Mouse (Mus musculus) stomach, postnatal 0 days (tissue): ENCODE results near the gene Hectd4. TPM values are rescaled to one million over a fixed set of nuclear protein-coding genes. Genes with fewer than 3 reads are reported as not detected.

ENCODE experiments used
- ATAC-seq: fragments of 200-750 bp; cut with Nextera tagmentation; 2 replicates; pipeline ENCODE4 v1.8.0; 2017; ENCODE audit not compliant: low FRiP score, low TSS enrichment
- DNase-seq: peaks from one replicate; pipeline ENCODE4 v3.0.0-alpha.2; 2016; ENCODE audit warnings: low spot score
- H3K27ac ChIP-seq: fragments of 300-500 bp; sonication (generic); replicated peaks from 2 replicates; pipeline ENCODE4 v1.5.1; 2014; ENCODE audit warnings: mild to moderate bottlenecking, control low read depth
- H3K27me3 ChIP-seq: fragments of 300-500 bp; sonication (generic); 2 replicates; pipeline ENCODE4 v1.6.1; 2014; ENCODE audit warnings: low read length; ENCODE audit not compliant: control insufficient read depth, insufficient read depth
- H3K36me3 ChIP-seq: fragments of 300-500 bp; sonication (generic); 2 replicates; pipeline ENCODE4 v1.6.1; 2014; ENCODE audit warnings: low read length, mixed read lengths; ENCODE audit not compliant: control insufficient read depth, insufficient read depth
- H3K4me1 ChIP-seq: fragments of 300-500 bp; sonication (generic); replicated peaks from 2 replicates; pipeline ENCODE4 v1.6.1; 2014; ENCODE audit warnings: antibody characterized with exemption; ENCODE audit not compliant: control insufficient read depth, insufficient read depth
- H3K4me2 ChIP-seq: fragments of 300-500 bp; sonication (generic); replicated peaks from 2 replicates; pipeline ENCODE4 v1.6.1; 2014; ENCODE audit warnings: low read depth, mild to moderate bottlenecking, control low read depth, moderate library complexity
- H3K4me3 ChIP-seq: fragments of 300-500 bp; sonication (generic); 2 replicates; pipeline ENCODE4 v1.5.1; 2014; ENCODE audit warnings: low read depth, low read length, control low read depth
- H3K9ac ChIP-seq: fragments of 300-500 bp; sonication (generic); 2 replicates; pipeline ENCODE4 v1.6.1; 2014; ENCODE audit warnings: mild to moderate bottlenecking, low read length, control low read depth, mixed read lengths
- H3K9me3 ChIP-seq: fragments of 300-500 bp; sonication (generic); 2 replicates; pipeline ENCODE4 v1.6.1; 2016; ENCODE audit warnings: low read length; ENCODE audit not compliant: control insufficient read depth
- CTCF ChIP-seq: IDR thresholded peaks from 2 replicates; pipeline ENCODE4 v1.5.1; 2016; ENCODE audit warnings: antibody characterized with exemption, low read depth, mild to moderate bottlenecking, moderate library complexity
- EP300 ChIP-seq: optimal IDR thresholded peaks from 2 replicates; pipeline ENCODE3; 2016; ENCODE audit warnings: antibody characterized with exemption
- WGBS: fragments of 180-500 bp; shearing (Covaris S2); extraction: QIAGEN DNeasy Blood & Tissue Kit; methylation state at CpG from one replicate; pipeline ENCODE4 v1.1.7; 2014; 5-methylcytosine and 5-hydroxymethylcytosine counted together
- polyA plus RNA-seq: library from polyadenylated mRNA; unstranded; fragments of >200 nt; fragmentation: Nextera tagmentation; extraction: Ambion mirVana; gene quantifications from 2 replicates; pipeline ENCODE4 v1.2.1, GENCODE M21; 2015

Hectd4 gene
- polyA plus RNA-seq, 1 experiment from 2014 or later, result 1.7 TPM

- no peak overlapping the region for H3K27ac ChIP-seq
Observed at GRCm38 (mm10) chr5:121399540-121399939, 179.5 kb downstream of the Hectd4 start.

GRCm38 (mm10) chr5:121400064-121400463 lies 180.0 kb downstream of the Hectd4 start:
- Histone ChIP-seq H3K27ac (no peak overlapping the region), H3K4me2 (no peak overlapping the region), H3K27me3 (no peaks in the 10 kb centered on the region), H3K4me3 (no peak overlapping the region), H3K9ac (0 out of 2 replicates have a peak overlapping the region, but pooled peaks have one; percentile 35), H3K9me3 (no peaks in the 10 kb centered on the region), H3K36me3 (0 out of 2 replicates have a peak, but pooled peaks cover 3% of the 10 kb centered on the region), H3K4me1 (peaks cover 8% of the 10 kb centered on the region; the same call in 1 of the 2 replicates)
- TF ChIP-seq EP300 (no peak), CTCF (no peak)
- no peak for ATAC-seq
- WGBS, result 52% methylated on average over 5 of the region's 5 CpGs
- DNase-seq, result no peak

More at GRCm38 (mm10) chr5:121399540-121399939, 179.5 kb downstream of the Hectd4 start:
- Histone ChIP-seq H3K27me3 (no peaks in the 10 kb centered on the region), H3K4me1 (peaks cover 8% of the 10 kb centered on the region; the same call in 1 of the 2 replicates), H3K36me3 (0 out of 2 replicates have a peak, but pooled peaks cover 3% of the 10 kb centered on the region), H3K9ac (no peak overlapping the region), H3K9me3 (no peaks in the 10 kb centered on the region), H3K4me3 (no peak overlapping the region), H3K4me2 (0 out of 2 replicates have a peak overlapping the region, but pooled peaks have one; percentile 98)
- 70% methylated on average over 5 of the region's 5 CpGs for WGBS
- DNase-seq (no peak), ATAC-seq (no peak)
- TF ChIP-seq EP300 (no peak), CTCF (no peak)

GRCm38 (mm10) chr5:121400849-121401248 lies 180.8 kb downstream of the Hectd4 start:
- ATAC-seq, result no peak
- Histone ChIP-seq H3K4me2 (no peak overlapping the region), H3K9ac (no peak overlapping the region)

GRCm38 (mm10) chr5:121407856-121408255 lies 187.8 kb downstream of the Hectd4 start:
- H3K4me3 ChIP-seq, result no peak overlapping the region
- H3K9me3 ChIP-seq, result no peaks in the 10 kb centered on the region
- H3K9ac ChIP-seq, result no peak overlapping the region
- H3K27me3 ChIP-seq, result no peaks in the 10 kb centered on the region
- H3K4me2 ChIP-seq, result no peak overlapping the region
- H3K36me3 ChIP-seq, result peaks cover 7% of the 10 kb centered on the region
- DNase-seq (no peak), ATAC-seq (no peak)
- no peak overlapping the region for H3K27ac ChIP-seq
- no peaks in the 10 kb centered on the region for H3K4me1 ChIP-seq
- WGBS, result 78% methylated on average over 8 of the region's 8 CpGs
- TF ChIP-seq EP300 (no peak), CTCF (no peak)

More at GRCm38 (mm10) chr5:121400849-121401248, 180.8 kb downstream of the Hectd4 start:
- no peak for DNase-seq
- Histone ChIP-seq H3K27ac (no peak overlapping the region), H3K27me3 (no peaks in the 10 kb centered on the region), H3K9me3 (no peaks in the 10 kb centered on the region), H3K36me3 (0 out of 2 replicates have a peak, but pooled peaks cover 3% of the 10 kb centered on the region), H3K4me1 (peaks cover 8% of the 10 kb centered on the region; the same call in 1 of the 2 replicates), H3K4me3 (no peak overlapping the region)
- TF ChIP-seq CTCF (no peak), EP300 (no peak)
- WGBS, result 55% methylated on average over 5 of the region's 5 CpGs

- Histone ChIP-seq H3K4me2 (no peak overlapping the region), H3K27ac (no peak overlapping the region), H3K9me3 (no peaks in the 10 kb centered on the region), H3K27me3 (no peaks in the 10 kb centered on the region), H3K4me3 (no peak overlapping the region), H3K9ac (no peak overlapping the region), H3K4me1 (no peaks in the 10 kb centered on the region), H3K36me3 (peaks cover 25% of the 10 kb centered on the region)
- ATAC-seq (no peak), DNase-seq (no peak)
- TF ChIP-seq CTCF, result no peak
- TF ChIP-seq EP300, result no peak
- 81% methylated on average over 4 of the region's 4 CpGs for WGBS
Observed at GRCm38 (mm10) chr5:121410975-121411374, 191.0 kb downstream of the Hectd4 start.

Other genes starting within 250 kb of the Hectd4 start
- 0.04 and 0.06 TPM in 2 replicates for gene Rph3a, start 210.1 kb upstream of the Hectd4 start, polyA plus RNA-seq
- gene Ptpn11, start 28.8 kb upstream of the Hectd4 start, polyA plus RNA-seq, result 11.8 and 15.0 TPM in 2 replicates
- 453 and 464 TPM in 2 replicates for gene Rpl6, start 15.7 kb upstream of the Hectd4 start, polyA plus RNA-seq
- 57.2 and 61.2 TPM in 2 replicates for gene Trafd1, start 165.4 kb downstream of the Hectd4 start, polyA plus RNA-seq
- gene Naa25, start 177.7 kb downstream of the Hectd4 start, polyA plus RNA-seq, result 21.6 and 22.0 TPM in 2 replicates
- gene Tmem116, start 231.7 kb downstream of the Hectd4 start, polyA plus RNA-seq, result 4.5 and 4.8 TPM in 2 replicates
- 142 and 143 TPM in 2 replicates for gene Erp29, start 232.3 kb downstream of the Hectd4 start, polyA plus RNA-seq